Mouse (Mus musculus): ENCODE data around the gene Rad51c.

DNA sequence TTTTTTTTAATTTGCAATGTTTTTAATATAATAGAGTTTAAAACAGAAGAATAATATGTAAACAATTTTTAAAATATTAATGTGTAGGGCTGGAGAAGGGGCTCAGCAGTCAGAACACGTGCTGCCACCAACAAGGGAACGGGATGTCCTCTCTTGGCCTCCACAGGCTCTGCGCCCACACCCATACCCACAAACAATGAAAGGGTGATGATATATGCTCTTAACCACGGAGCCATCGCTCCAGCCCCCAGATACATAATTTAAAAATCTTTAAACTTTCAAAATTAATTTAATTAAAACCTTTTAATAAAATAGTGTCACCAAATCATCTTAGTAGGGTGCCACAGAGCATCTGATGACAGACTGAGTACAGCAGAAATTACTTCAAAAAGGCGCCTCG is 37.7 kb downstream of the Rad51c start:
- no peak for TF ChIP-seq POLR2A (IDR thresholded peaks at IDR 0.05; ENCODE audit: insufficient read depth, low read depth, low read length)
- TF ChIP-seq CTCF (IDR thresholded peaks at IDR 0.05) = no peak
